Mouse (Mus musculus) spleen, adult 2 months (tissue): ENCODE measurements around the gene Rorb. TPM values are rescaled to one million over a fixed set of nuclear protein-coding genes. Genes with fewer than 3 reads are reported as not detected.

Experiments
- DNase-seq, 2 experiments: peaks; one replicate each; pipeline versions ENCODE4 v3.0.0 to v3.0.0-alpha.2; 2012 to 2021; ENCODE audit warnings: low spot score in 2 of 2, low read depth in 1 of 2
- H3K27ac ChIP-seq: fragments of 200-500 bp; 2 replicates; pipeline ENCODE4 v1.5.1; 2012; ENCODE audit warnings: low read length, inconsistent platforms; ENCODE audit not compliant: insufficient read depth
- H3K27me3 ChIP-seq: fragments of 200-500 bp; 2 replicates; pipeline ENCODE4 v1.6.1; 2012; ENCODE audit warnings: mild to moderate bottlenecking, moderate library complexity, low read length, inconsistent platforms; ENCODE audit not compliant: control insufficient read depth, insufficient read depth
- H3K36me3 ChIP-seq: fragments of 200-500 bp; 2 replicates; pipeline ENCODE4 v1.6.1; 2012; ENCODE audit warnings: mild to moderate bottlenecking, low read length, inconsistent platforms; ENCODE audit not compliant: control insufficient read depth, insufficient read depth
- H3K4me1 ChIP-seq: fragments of 200-500 bp; 2 replicates; pipeline ENCODE4 v1.6.1; 2011; ENCODE audit warnings: inconsistent platforms; ENCODE audit not compliant: control insufficient read depth, insufficient read depth, insufficient read length
- H3K4me3 ChIP-seq: fragments of 200-500 bp; 2 replicates; pipeline ENCODE4 v1.5.1; 2011; ENCODE audit warnings: mild to moderate bottlenecking, inconsistent platforms; ENCODE audit not compliant: insufficient read depth, insufficient read length; ENCODE audit errors: extremely low read depth
- CTCF ChIP-seq: fragments of 200-500 bp; IDR thresholded peaks from 2 replicates; pipeline ENCODE4 v1.5.1; 2011; ENCODE audit warnings: mild to moderate bottlenecking, inconsistent platforms; ENCODE audit not compliant: insufficient read depth, insufficient read length, insufficient replicate concordance; ENCODE audit errors: extremely low read depth
- POLR2A ChIP-seq: fragments of 200-500 bp; IDR thresholded peaks from 2 replicates; pipeline ENCODE4 v1.6.1; 2011; ENCODE audit warnings: low read depth, low read length, inconsistent platforms
- WGBS: fragments of 180-500 bp; shearing (Covaris S2); methylation state at CpG from one replicate; pipeline ENCODE4 v1.1.7; 2018; 5-methylcytosine and 5-hydroxymethylcytosine counted together
- polyA plus RNA-seq: library from polyadenylated mRNA; depleted of rRNA; stranded (reverse); fragments of >200 nt; gene quantifications from 2 replicates; pipeline ENCODE4 v1.2.3, GENCODE M21; 2012

Rorb gene
- polyA plus RNA-seq, 1 experiment, result not detected

GRCm38 (mm10) chr19:19033974-19034373, 77.0 kb downstream of the Rorb start:
- H3K36me3 ChIP-seq, result no peaks in the 10 kb centered on the region
- TF ChIP-seq CTCF (no peak), POLR2A (no peak)
- no peaks in the 10 kb centered on the region for H3K27me3 ChIP-seq
- H3K4me3 ChIP-seq, result no peak overlapping the region; the same call in 1 of the 2 replicates
- no peak overlapping the region for H3K27ac ChIP-seq
- no peaks in the 10 kb centered on the region for H3K4me1 ChIP-seq
- no peak for DNase-seq
- 81% methylated on average over 3 of the region's 3 CpGs for WGBS

GRCm38 (mm10) chr19:19005144-19005543, 105.9 kb downstream of the Rorb start:
- no peak for DNase-seq
- no peak for TF ChIP-seq POLR2A
- no peaks in the 10 kb centered on the region for H3K27me3 ChIP-seq
- no peak overlapping the region for H3K4me3 ChIP-seq
- WGBS, result 72% methylated on average over 6 of the region's 6 CpGs
- H3K36me3 ChIP-seq, result no peaks in the 10 kb centered on the region
- no peaks in the 10 kb centered on the region for H3K4me1 ChIP-seq
- no peak overlapping the region for H3K27ac ChIP-seq

DNA sequence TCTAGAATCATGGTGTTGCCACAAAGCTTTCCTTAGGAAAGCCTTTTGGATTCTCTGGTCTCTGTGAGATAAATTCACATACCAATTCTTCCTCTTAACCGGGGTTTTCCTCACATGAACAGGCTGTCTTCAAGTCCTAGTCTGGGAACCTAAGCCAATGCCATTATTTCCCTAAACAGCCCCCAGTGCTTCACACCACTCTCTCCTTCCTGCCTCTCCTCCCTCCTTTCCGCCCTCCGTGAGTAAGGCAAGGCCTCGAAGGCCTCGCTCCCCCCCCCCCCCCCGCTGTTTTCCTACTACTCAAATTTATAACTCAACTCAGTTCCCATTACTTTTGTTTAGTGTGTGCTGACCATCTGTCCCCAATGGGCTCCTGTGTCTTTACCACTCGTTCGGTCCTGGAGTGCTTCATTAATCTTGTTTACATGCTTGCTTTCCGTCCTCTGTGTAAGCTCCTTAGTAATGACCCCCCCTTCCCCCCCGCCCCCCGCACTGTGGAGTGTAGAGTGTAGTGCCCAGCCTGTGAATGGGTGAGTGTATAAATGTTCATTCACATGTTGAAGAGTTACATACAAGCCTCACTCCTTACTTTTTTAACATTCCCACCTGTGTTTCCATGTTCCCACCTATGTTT, 106.9 kb downstream of the Rorb start:
- 64% methylated on average over 10 of the region's 11 CpGs for WGBS
- TF ChIP-seq CTCF (no peak), POLR2A (no peak)
- H3K27me3 ChIP-seq, result no peaks in the 10 kb centered on the region
- no peak for DNase-seq
- H3K36me3 ChIP-seq, result no peaks in the 10 kb centered on the region
- no peaks in the 10 kb centered on the region for H3K4me1 ChIP-seq
- H3K4me3 ChIP-seq, result no peak overlapping the region
- H3K27ac ChIP-seq, result no peak overlapping the region

DNA sequence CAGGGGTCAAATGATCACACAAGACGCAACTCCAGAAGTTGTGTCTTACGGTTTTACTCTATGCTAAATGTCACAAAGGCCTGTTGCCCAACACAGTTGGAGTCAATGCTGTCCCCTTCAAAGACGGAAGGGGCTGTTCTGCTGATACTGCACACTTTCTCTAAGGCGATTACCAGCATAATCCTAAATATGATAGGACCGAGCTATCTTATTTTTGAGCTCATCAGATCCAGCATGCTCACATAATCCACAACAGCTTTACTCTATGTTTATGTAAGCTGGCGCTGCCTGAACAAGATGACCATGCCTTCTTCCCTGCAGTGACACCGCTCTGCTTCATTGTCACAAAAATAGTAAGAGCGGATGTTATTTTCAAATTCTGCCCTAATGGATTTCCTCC, 112.0 kb downstream of the Rorb start:
- Histone ChIP-seq H3K27me3 (no peaks in the 10 kb centered on the region), H3K27ac (no peak overlapping the region), H3K36me3 (no peaks in the 10 kb centered on the region), H3K4me3 (no peak overlapping the region), H3K4me1 (no peaks in the 10 kb centered on the region)
- WGBS, result 85% methylated on average over 8 of the region's 8 CpGs
- DNase-seq, result no peak
- TF ChIP-seq CTCF (no peak), POLR2A (no peak)

DNA sequence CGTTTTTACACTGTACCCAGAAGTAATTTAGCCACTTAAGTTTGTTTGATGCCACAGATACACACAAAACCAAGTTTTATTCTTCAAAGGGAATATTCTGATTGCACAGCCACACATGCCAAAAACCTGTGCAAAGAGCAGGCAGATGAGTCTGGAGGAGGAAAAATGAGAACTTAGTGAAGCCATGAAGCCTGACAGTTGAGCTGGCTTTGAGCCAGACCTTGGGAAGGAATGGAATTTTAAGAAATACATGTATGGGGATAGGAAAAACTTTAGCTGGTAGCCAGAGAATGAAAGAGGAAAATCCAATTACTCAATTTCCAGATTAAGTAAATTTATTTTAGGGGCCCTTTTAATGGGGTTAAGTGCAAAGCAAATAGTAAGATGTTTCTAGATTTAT, 113.3 kb downstream of the Rorb start:
- no peak for DNase-seq
- no peak for TF ChIP-seq POLR2A
- no peak for TF ChIP-seq CTCF
- H3K4me1 ChIP-seq, result no peaks in the 10 kb centered on the region
- no peak overlapping the region for H3K4me3 ChIP-seq
- WGBS, result 56% methylated on average over 1 of the region's 1 CpGs
- H3K27ac ChIP-seq, result no peak overlapping the region
- no peaks in the 10 kb centered on the region for H3K27me3 ChIP-seq
- H3K36me3 ChIP-seq, result no peaks in the 10 kb centered on the region

GRCm38 (mm10) chr19:18979996-18980395, 131.0 kb downstream of the Rorb start:
- 85% methylated on average over 5 of the region's 5 CpGs for WGBS
- DNase-seq, result no peak
- Histone ChIP-seq H3K4me1 (no peaks in the 10 kb centered on the region), H3K27me3 (no peaks in the 10 kb centered on the region), H3K4me3 (no peak overlapping the region), H3K36me3 (no peaks in the 10 kb centered on the region), H3K27ac (no peak overlapping the region)
- TF ChIP-seq CTCF (no peak), POLR2A (no peak)

GRCm38 (mm10) chr19:18974796-18975660, 136.0 kb downstream of the Rorb start:
- Histone ChIP-seq H3K27me3 (no peaks in the 10 kb centered on the region), H3K4me1 (no peaks in the 10 kb centered on the region), H3K4me3 (no peak overlapping the region), H3K36me3 (no peaks in the 10 kb centered on the region), H3K27ac (no peak overlapping the region)
- 69% methylated on average over 5 of the region's 5 CpGs for WGBS
- TF ChIP-seq CTCF (no peak), POLR2A (no peak)
- DNase-seq, result no peak
